Comparison of ENCODE assay signal across 10 mouse cellular contexts in genomic region chr6:146256947-146257670, GRCm38 (mm10).
DNase-seq lines count a peak whose midpoint lies in the region; TF ChIP-seq lines count a peak whose summit lies in the region.
"Had no signal": no experiment of that assay in that cellular context is flagged by ENCODE, and none has a peak within 500 bp of the region (broad histone marks: within the 10 kb centered on the region; RNA-seq: fewer than 3 reads in every experiment).

No protein-coding gene starts in this region.

- no peaks in the 10 kb centered on the region for H3K79me2 ChIP-seq in CH12.LX (replicated peaks; ENCODE audit: control insufficient read depth, extremely low read depth, insufficient read depth, poor library complexity, severe bottlenecking)

- DNase-seq in kidney, postnatal 25 days = peak; percentile 2 to 31
- DNase-seq in kidney, adult 11 months = no peak
- DNase-seq in CH12.LX (ENCODE audit: extremely low read depth) = peak; percentile 37
- peak; percentile 17 for DNase-seq in lung, postnatal 14 days
- DNase-seq in thymus, adult 2 months = no peak
- DNase-seq in yolk sac, embryonic 10.5 days (ENCODE audit: low spot score) = no peak
- DNase-seq: adrenal gland, adult 8-10 months had no signal

- H3K36me3 ChIP-seq in CH12.LX (replicated peaks in 1 of 2; ENCODE audit: control insufficient read depth in 1 of 2, insufficient read depth in 1 of 2, low read length in 1 of 2) = peaks cover 2% of the 10 kb centered on the region in 2 experiments
- peaks cover 17% of the 10 kb centered on the region; the same call in 1 of the 2 replicates for H3K36me3 ChIP-seq in thymus, adult 2 months (ENCODE audit: control insufficient read depth, insufficient read depth, low read length)
- H3K36me3 ChIP-seq: heart, embryonic 15.5 days; neural tube, embryonic 13.5 days had no signal

- dilution Hi-C loops in CH12.LX (cut with MboI; ENCODE audit: extremely low pct_ligation_motif_present, extremely low pct_unique_long_range_greater_than_20kb, low sequenced_read_pairs) = no loop called here

- H3K4me2 ChIP-seq in CH12.LX (ENCODE audit: insufficient read depth, low read depth, poor library complexity, severe bottlenecking) = no peak overlapping the region
- H3K4me2 ChIP-seq: heart, embryonic 15.5 days; neural tube, embryonic 13.5 days had no signal

- H3K27ac ChIP-seq in CH12.LX (ENCODE audit: insufficient read depth, low read depth) = no peak overlapping the region
- no peak overlapping the region for H3K27ac ChIP-seq in bone marrow, adult 2 months (ENCODE audit: control insufficient read depth, insufficient read depth, low read depth, low read length, poor library complexity)
- no peak overlapping the region; the same call in 1 of the 2 replicates for H3K27ac ChIP-seq in thymus, adult 2 months (ENCODE audit: control insufficient read depth, insufficient read depth, low read length)
- H3K27ac ChIP-seq: heart, embryonic 15.5 days; neural tube, embryonic 13.5 days had no signal

- TF ChIP-seq POLR2A in CH12.LX (IDR thresholded peaks at IDR 0.05; ENCODE audit: low read depth, low read length) = no peak
- no peak for TF ChIP-seq POLR2A in bone marrow, adult 2 months (IDR thresholded peaks at IDR 0.05; ENCODE audit: borderline replicate concordance, control insufficient read depth, low read depth, low read length)
- TF ChIP-seq POLR2A in thymus, adult 2 months (IDR thresholded peaks at IDR 0.05; ENCODE audit: control insufficient read depth, extremely low read depth, insufficient read depth, low read length, poor library complexity) = no peak

- H3K4me3 ChIP-seq in CH12.LX (replicated peaks in 1 of 3; ENCODE audit: low read depth in 2 of 3, low read length in 2 of 3, poor library complexity in 1 of 3) = no peak overlapping the region
- H3K4me3 ChIP-seq in bone marrow, adult 2 months (replicated peaks; ENCODE audit: control insufficient read depth, low read depth, low read length) = no peak overlapping the region
- no peak overlapping the region for H3K4me3 ChIP-seq in thymus, adult 2 months (ENCODE audit: control insufficient read depth, insufficient read depth, low read length)
- H3K4me3 ChIP-seq: heart, embryonic 15.5 days; neural tube, embryonic 13.5 days had no signal

- peak; percentile 43 for TF ChIP-seq RAD21 in CH12.LX (IDR thresholded peaks at IDR 0.05; ENCODE audit: low read depth, low read length)

- no peak overlapping the region for H3K9ac ChIP-seq in CH12.LX (ENCODE audit: insufficient read depth, low read depth)
- H3K9ac ChIP-seq: heart, embryonic 15.5 days; neural tube, embryonic 13.5 days had no signal

- WGBS in bone marrow, adult 2 months = 89% methylated on average over 7 of the region's 7 CpGs
- 93% methylated on average over 7 of the region's 7 CpGs for WGBS in thymus, adult 2 months

- peak in 1 of 2 experiments; percentile 48; a peak in 2 of 4 replicates for TF ChIP-seq CTCF in CH12.LX (conservative IDR thresholded peaks at IDR 0.05 in 1 of 2, IDR thresholded peaks at IDR 0.05 in 1 of 2; ENCODE audit: low read depth in 2 of 2, low read length in 2 of 2)
- peak; percentile 37; the same call in 1 of the 2 replicates for TF ChIP-seq CTCF in bone marrow, adult 2 months (IDR thresholded peaks at IDR 0.05; ENCODE audit: control insufficient read depth, insufficient read depth, low read length)
- TF ChIP-seq CTCF in thymus, adult 2 months (IDR thresholded peaks at IDR 0.05; ENCODE audit: borderline replicate concordance, control insufficient read depth, extremely low read depth, insufficient read depth, low read length, poor library complexity) = no peak

- H3K9me3 ChIP-seq in CH12.LX (replicated peaks; ENCODE audit: low read length) = peaks cover 3% of the 10 kb centered on the region
- H3K9me3 ChIP-seq: heart, embryonic 15.5 days had no signal

- no peaks in the 10 kb centered on the region for H3K27me3 ChIP-seq in CH12.LX (replicated peaks)
- H3K27me3 ChIP-seq in thymus, adult 2 months (ENCODE audit: control insufficient read depth, insufficient read depth, low read length) = no peaks in the 10 kb centered on the region
- H3K27me3 ChIP-seq: heart, embryonic 15.5 days; neural tube, embryonic 13.5 days had no signal

- no peak for TF ChIP-seq EP300 in CH12.LX (IDR thresholded peaks at IDR 0.05; ENCODE audit: low read length)

- no peaks in the 10 kb centered on the region for H3K4me1 ChIP-seq in CH12.LX (ENCODE audit: control insufficient read depth in 1 of 2, insufficient read depth in 2 of 2)
- H3K4me1 ChIP-seq in bone marrow, adult 2 months (ENCODE audit: control insufficient read depth, insufficient read depth, low read length) = no peaks in the 10 kb centered on the region
- H3K4me1 ChIP-seq in thymus, adult 2 months (replicated peaks; ENCODE audit: control insufficient read depth, insufficient read depth, low read length) = no peaks in the 10 kb centered on the region

- in situ Hi-C loops in CH12.LX (cut with MboI; ENCODE audit: low pct_ligation_motif_present, low pct_unique_long_range_greater_than_20kb, low sequenced_read_pairs) = no loop called here

TF ChIP-seq in CH12.LX, 34 proteins besides CTCF, POLR2A, EP300 and RAD21:
- TF ChIP-seq IRF4 (IDR thresholded peaks at IDR 0.05; ENCODE audit: low read depth, low read length) (no peak), RCOR1 (conservative IDR thresholded peaks at IDR 0.05; ENCODE audit: low read depth, low read length) (no peak), SMC3 (IDR thresholded peaks at IDR 0.05; ENCODE audit: low read depth, low read length) (peak; percentile 42)

Comparison
In these comparisons a context has a peak if more than half of its experiments do, and no peak if none do; other contexts are left out.
1. DNase-seq: peak in kidney, postnatal 25 days (2 of 2), CH12.LX (single experiment) and lung, postnatal 14 days (single experiment); none in kidney, adult 11 months (single experiment), thymus, adult 2 months (single experiment) and yolk sac, embryonic 10.5 days (single experiment).